In the genomic region with DNA sequence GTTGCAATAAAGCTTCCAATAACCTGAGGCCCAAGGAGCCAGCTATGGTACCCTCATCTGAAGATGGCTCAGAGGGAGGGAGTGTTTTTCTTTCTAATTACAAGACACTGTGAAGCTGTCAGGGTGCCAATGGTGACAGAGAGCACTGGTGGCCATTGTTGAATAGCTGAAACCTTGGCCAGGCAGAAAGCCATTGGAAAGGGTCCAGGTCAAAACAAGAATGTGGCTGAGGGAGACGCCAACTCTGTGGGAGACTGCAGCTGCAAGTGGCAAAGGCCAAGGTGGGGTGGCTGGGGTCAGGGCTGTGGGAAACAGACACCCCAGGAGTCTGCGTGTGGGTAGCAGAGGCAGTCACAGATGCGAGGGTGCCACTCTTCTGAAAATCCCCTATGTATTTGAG, we compare ENCODE assay signal across 10 mouse cellular contexts. TPM values are rescaled to one million over a fixed set of nuclear protein-coding genes. Genes with fewer than 3 reads are reported as not detected.
DNase-seq lines count a peak whose midpoint lies in the region; ATAC-seq and TF ChIP-seq lines count a peak whose summit lies in the region.
"Had no signal": no experiment of that assay in that cellular context is flagged by ENCODE, and none has a peak within 500 bp of the region (broad histone marks: within the 10 kb centered on the region; RNA-seq: fewer than 3 reads in every experiment).

No protein-coding gene starts in this region.

- intact Hi-C loops in heart, adult 2 months (cut with DNase I): loop anchor here (5.0 kb wide), 1 partner anchor 539 kb away; no protein-coding TSS in a partner anchor

- TF ChIP-seq CTCF in heart, adult 2 months (IDR thresholded peaks at IDR 0.05): no peak

- 40% methylated on average over 3 of the region's 3 CpGs for WGBS in kidney, embryonic 16.5 days
- WGBS in heart, adult 2 months: 16% methylated on average over 3 of the region's 3 CpGs
- whole genome bisulfite sequencing in liver, embryonic 15.5 days (ENCODE audit: insufficient replicate concordance): 75% methylated on average over 3 of the region's 3 CpGs

- H3K79me2 ChIP-seq in heart, adult 2 months (replicated peaks; ENCODE audit: control insufficient read depth, insufficient read depth, low read length): no peaks in the 10 kb centered on the region

- H3K36me3 ChIP-seq in kidney, embryonic 16.5 days (ENCODE audit: insufficient read depth, low read length): no peaks in the 10 kb centered on the region
- no peaks in the 10 kb centered on the region for H3K36me3 ChIP-seq in heart, adult 2 months (ENCODE audit: control insufficient read depth, insufficient read depth, low read length)
- H3K36me3 ChIP-seq in liver, embryonic 15.5 days (replicated peaks): no peaks in the 10 kb centered on the region
- H3K36me3 ChIP-seq: embryonic facial prominence, embryonic 13.5 days had no signal

- H3K4me3 ChIP-seq in kidney, embryonic 16.5 days (ENCODE audit: low read length): no peak overlapping the region
- H3K4me3 ChIP-seq in heart, adult 2 months: no peak overlapping the region
- H3K4me3 ChIP-seq in liver, embryonic 15.5 days (replicated peaks): no peak overlapping the region
- H3K4me3 ChIP-seq: embryonic facial prominence, embryonic 13.5 days; left cerebral cortex, adult 2 months had no signal

- ATAC-seq in kidney, embryonic 16.5 days (ENCODE audit: low FRiP score, low TSS enrichment): no peak
- no peak for ATAC-seq in liver, embryonic 15.5 days (ENCODE audit: insufficient read depth)

- TF ChIP-seq EP300 in heart, adult 2 months (IDR thresholded peaks at IDR 0.05; ENCODE audit: insufficient read depth, low read depth, low read length): 0 out of 2 replicates have a peak, but pooled peaks have one; percentile 24

- H3K27ac ChIP-seq in kidney, embryonic 16.5 days (ENCODE audit: low read length): no peak overlapping the region
- H3K27ac ChIP-seq in heart, adult 2 months: no peak overlapping the region; the same call in 1 of the 2 replicates
- peak overlapping the region; percentile 99 for H3K27ac ChIP-seq in liver, embryonic 15.5 days (replicated peaks)
- H3K27ac ChIP-seq: embryonic facial prominence, embryonic 13.5 days; left cerebral cortex, adult 2 months had no signal

- H3K4me2 ChIP-seq in kidney, embryonic 16.5 days (replicated peaks; ENCODE audit: low read depth, low read length): no peak overlapping the region
- H3K4me2 ChIP-seq in liver, embryonic 15.5 days: peak overlapping the region; percentile 7; the same call in 1 of the 2 replicates
- H3K4me2 ChIP-seq: embryonic facial prominence, embryonic 13.5 days had no signal

- no peak for TF ChIP-seq POLR2A in heart, adult 2 months (IDR thresholded peaks at IDR 0.05; ENCODE audit: insufficient read depth, low read depth, low read length)

- DNase-seq in kidney, adult 18-20 months: peak; percentile 59
- peak; percentile 23 for DNase-seq in adrenal gland, adult 8-10 months
- peak; percentile 63 to 73 for DNase-seq in heart, adult 2 months
- no peak for DNase-seq in c-Kit-positive CD71-positive TER-119-positive erythroid progenitor cells, embryonic 14.5 days (ENCODE audit: low spot score)
- no peak for DNase-seq in MN1 (ENCODE audit: low spot score)
- no peak for DNase-seq in thymus, postnatal 4 days

- no peak overlapping the region for H3K9ac ChIP-seq in kidney, embryonic 16.5 days (replicated peaks; ENCODE audit: low read length)
- H3K9ac ChIP-seq in heart, adult 2 months (ENCODE audit: low read depth, low read length): no peak overlapping the region
- H3K9ac ChIP-seq in liver, embryonic 15.5 days: no peak overlapping the region
- H3K9ac ChIP-seq: embryonic facial prominence, embryonic 13.5 days had no signal

- H3K27me3 ChIP-seq in kidney, embryonic 16.5 days (ENCODE audit: insufficient read depth, low read length): no peaks in the 10 kb centered on the region
- no peaks in the 10 kb centered on the region for H3K27me3 ChIP-seq in heart, adult 2 months (ENCODE audit: control insufficient read depth, insufficient read depth, low read length)
- H3K27me3 ChIP-seq in liver, embryonic 15.5 days: no peaks in the 10 kb centered on the region
- H3K27me3 ChIP-seq: embryonic facial prominence, embryonic 13.5 days had no signal

- peaks cover 18% of the 10 kb centered on the region; the same call in 1 of the 2 replicates for H3K4me1 ChIP-seq in kidney, embryonic 16.5 days (ENCODE audit: insufficient read depth, low read length)
- H3K4me1 ChIP-seq in heart, adult 2 months (ENCODE audit: control insufficient read depth, insufficient read depth, low read length): peaks cover 7% of the 10 kb centered on the region
- peaks cover 60% of the 10 kb centered on the region for H3K4me1 ChIP-seq in liver, embryonic 15.5 days (replicated peaks)

- 0 out of 2 replicates have a peak, but pooled peaks cover 4% of the 10 kb centered on the region for H3K9me3 ChIP-seq in kidney, embryonic 16.5 days (ENCODE audit: low read length)
- H3K9me3 ChIP-seq in liver, embryonic 15.5 days (replicated peaks): no peaks in the 10 kb centered on the region
- H3K9me3 ChIP-seq: embryonic facial prominence, embryonic 13.5 days had no signal

RNA-seq across cellular contexts. Expression of a gene that starts 16.3 kb away (rescaled TPM):
- 5.6 and 19.7 TPM in 2 replicates for polyA plus RNA-seq in kidney, embryonic 16.5 days (2015; fragmentation: Nextera tagmentation; extraction: Ambion mirVana)
- total RNA-seq in adrenal gland, adult 8-10 months (2022): 100 to 1,000 TPM; 177 to 191 (median 185) TPM
- 100 to 1,000 TPM; 101 to 117 TPM for total RNA-seq in heart, adult 2 months (2021)
- polyA plus RNA-seq in heart, adult 2 months (2012; rRNA removed): 0.64 and 3.2 TPM in 2 replicates
- polyA plus RNA-seq in liver, embryonic 15.5 days (2015; fragmentation: Nextera tagmentation; extraction: Ambion mirVana): 2.4 and 5.0 TPM in 2 replicates

Comparison
In these comparisons a context has a peak if more than half of its experiments do, and no peak if none do; other contexts are left out.
1. DNase-seq: peak in kidney, adult 18-20 months (single experiment), adrenal gland, adult 8-10 months (single experiment) and heart, adult 2 months (2 of 2); none in c-Kit-positive CD71-positive TER-119-positive erythroid progenitor cells, embryonic 14.5 days (single experiment), MN1 (single experiment) and thymus, postnatal 4 days (single experiment).